Mouse (Mus musculus): ENCODE measurements around the gene Cd274.

DNA sequence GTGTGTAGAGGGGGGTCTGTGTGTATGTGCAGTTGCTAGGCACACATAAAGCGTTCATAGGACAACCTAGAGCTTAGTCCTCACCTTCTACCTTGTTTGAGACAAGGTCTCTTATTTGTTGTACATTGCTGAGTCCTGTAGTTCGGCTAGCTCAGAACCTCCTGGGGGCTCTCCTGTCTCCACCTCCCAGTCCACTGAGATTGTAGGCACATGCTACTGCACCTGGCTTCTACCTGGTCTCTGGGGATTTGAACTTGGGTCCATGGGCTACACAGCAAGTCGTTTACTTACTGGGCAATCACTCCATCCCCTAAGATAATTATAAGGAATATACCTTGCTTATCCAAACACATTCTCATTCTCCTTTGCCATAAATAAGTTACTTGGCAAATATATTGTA, 5.4 kb downstream of the Cd274 start:
- TF ChIP-seq CTCF (IDR thresholded peaks at IDR 0.05; ENCODE audit: low read depth): no peak
- TF ChIP-seq EP300 (IDR thresholded peaks at IDR 0.05; ENCODE audit: low read depth): no peak

All from liver, postnatal 0 days (tissue).